Mouse (Mus musculus) lung, postnatal 0 days (tissue): ENCODE results near the gene Pde11a.

Experiments
- CTCF ChIP-seq: IDR thresholded peaks from 2 replicates; pipeline ENCODE4 v1.5.1; 2016; ENCODE audit warnings: antibody characterized with exemption, mild to moderate bottlenecking
- EP300 ChIP-seq: IDR thresholded peaks from 2 replicates; pipeline ENCODE4 v1.6.1; 2016; ENCODE audit warnings: antibody characterized with exemption, mild to moderate bottlenecking, control low read depth

GRCm38 (mm10) chr2:76251379-76251778 lies 87.2 kb downstream of the Pde11a start:
- TF ChIP-seq EP300 (no peak), CTCF (no peak)
